Mouse (Mus musculus) spleen, adult 2 months (tissue): ENCODE measurements around the gene Myh15.

ENCODE experiments used
- CTCF ChIP-seq: fragments of 200-500 bp; IDR thresholded peaks from 2 replicates; pipeline ENCODE4 v1.5.1; 2011; ENCODE audit warnings: mild to moderate bottlenecking, inconsistent platforms; ENCODE audit not compliant: insufficient read depth, insufficient read length, insufficient replicate concordance; ENCODE audit errors: extremely low read depth
- POLR2A ChIP-seq: fragments of 200-500 bp; IDR thresholded peaks from 2 replicates; pipeline ENCODE4 v1.6.1; 2011; ENCODE audit warnings: low read depth, low read length, inconsistent platforms

DNA sequence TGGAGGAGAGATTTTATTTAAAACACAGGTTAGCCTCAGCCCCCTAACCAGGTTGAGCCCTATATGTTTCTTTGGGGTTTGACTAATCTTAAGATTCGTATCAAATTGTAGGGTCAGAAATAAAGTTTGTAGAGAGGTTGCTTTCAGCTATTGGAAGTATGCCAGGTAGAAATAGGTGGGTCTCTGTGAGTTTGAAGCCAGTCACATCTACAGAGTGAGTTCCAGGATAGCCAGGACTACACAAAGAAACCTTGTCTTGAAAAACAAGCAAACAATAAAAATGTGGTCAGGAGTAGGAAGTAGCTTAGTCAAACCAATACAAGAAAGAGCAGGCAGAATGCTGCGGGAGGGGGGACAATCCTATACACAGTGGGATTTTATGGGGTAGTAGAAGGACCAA, 136.7 kb downstream of the Myh15 start:
- TF ChIP-seq POLR2A (no peak), CTCF (no peak)
